Mouse (Mus musculus) frontal cortex, adult 2 months (tissue): ENCODE results near the gene Astn2. TPM values are rescaled to one million over a fixed set of nuclear protein-coding genes. Genes with fewer than 3 reads are reported as not detected.

Source experiments
- DNase-seq, 2 experiments: peaks; one replicate each; pipeline ENCODE4 v3.0.0; 2022; ENCODE audit warnings: low spot score in 1 of 2; ENCODE audit errors: extremely low spot score in 1 of 2
- polyA plus RNA-seq: library from polyadenylated mRNA; depleted of rRNA; stranded (reverse); fragments of >200 nt; gene quantifications from 2 replicates; pipeline ENCODE4 v1.2.3, GENCODE M21; 2012

Astn2 gene
- polyA plus RNA-seq, 1 experiment = 18.2 TPM

DNA sequence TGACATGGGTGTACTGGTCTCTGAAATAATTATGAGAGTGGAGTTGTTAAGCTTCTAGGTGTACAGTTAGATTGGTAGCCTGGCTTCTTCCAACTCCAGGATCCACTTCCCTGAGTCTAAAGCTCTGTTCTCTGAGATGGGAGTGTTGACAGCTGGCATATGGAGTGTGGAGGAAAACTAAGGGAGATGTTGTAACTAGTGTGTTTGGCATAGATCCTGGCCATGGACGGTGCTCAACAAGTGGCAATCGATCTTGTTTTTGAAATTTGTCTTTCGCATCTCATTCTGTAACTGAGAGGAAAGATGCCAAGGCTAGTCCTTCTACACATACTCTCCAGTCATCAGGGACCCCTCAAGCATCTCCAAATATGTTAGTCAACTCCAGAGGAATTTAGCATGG lies 1031.7 kb downstream of the Astn2 start:
- peak in 1 of 2 experiments; percentile 21 for DNase-seq

DNA sequence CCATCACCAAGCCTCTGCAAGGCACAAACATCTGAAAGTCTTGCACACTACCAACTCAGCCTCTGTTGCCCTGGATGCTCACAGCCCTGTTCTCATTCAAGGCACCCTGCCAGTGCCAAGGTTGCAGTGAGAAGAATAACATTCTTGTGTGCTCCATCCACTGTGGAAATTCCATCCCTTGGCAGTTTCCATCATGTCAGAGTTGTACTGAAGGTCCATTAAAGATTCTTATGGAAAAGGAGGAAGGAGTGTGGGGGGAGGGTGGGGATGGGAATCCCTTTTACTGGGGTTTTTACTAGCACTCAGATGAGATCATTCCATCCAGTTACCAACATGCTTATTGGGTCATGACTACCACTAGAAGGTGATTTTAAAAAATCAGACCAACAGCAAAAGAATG lies 1037.3 kb downstream of the Astn2 start:
- no peak for DNase-seq

DNA sequence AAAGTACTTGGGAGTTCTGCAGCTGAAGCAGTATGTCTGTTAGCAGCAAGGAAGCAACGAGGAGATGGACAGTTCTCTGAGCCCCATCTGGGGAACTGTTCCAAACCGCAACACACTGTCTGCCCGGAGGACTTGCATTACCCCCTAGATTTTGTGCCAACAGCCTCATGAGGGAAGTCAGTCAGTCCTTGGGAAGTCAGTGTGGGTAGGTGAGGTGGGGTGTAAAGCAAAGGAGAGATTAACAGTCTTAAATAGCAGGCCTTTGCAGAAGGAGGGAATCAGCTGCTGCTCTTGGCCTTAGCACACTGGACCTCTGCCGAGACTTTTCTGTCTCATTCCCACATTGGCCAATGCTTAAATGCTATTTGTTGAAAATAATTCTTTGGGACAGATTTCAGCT lies 1049.8 kb downstream of the Astn2 start:
- DNase-seq = no peak

DNA sequence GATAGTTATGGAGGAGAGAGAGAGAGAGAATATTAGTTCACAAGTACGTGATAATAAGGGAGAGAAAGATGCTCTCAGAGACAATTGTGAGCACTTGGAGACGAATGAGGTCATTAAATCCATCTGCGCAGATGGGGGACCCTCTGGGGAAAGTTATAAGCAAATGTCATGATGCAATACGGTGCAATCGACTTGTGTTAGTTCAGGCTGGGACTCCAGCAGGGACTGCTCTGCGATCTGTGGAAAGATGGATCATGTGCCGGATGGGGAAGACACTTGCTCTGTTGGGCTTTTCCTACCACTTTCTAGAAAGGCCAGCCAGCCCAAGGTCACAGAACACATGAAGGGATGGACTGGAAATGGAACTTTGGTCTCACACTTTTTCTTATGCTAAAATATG lies 1053.9 kb downstream of the Astn2 start:
- no peak for DNase-seq

DNA sequence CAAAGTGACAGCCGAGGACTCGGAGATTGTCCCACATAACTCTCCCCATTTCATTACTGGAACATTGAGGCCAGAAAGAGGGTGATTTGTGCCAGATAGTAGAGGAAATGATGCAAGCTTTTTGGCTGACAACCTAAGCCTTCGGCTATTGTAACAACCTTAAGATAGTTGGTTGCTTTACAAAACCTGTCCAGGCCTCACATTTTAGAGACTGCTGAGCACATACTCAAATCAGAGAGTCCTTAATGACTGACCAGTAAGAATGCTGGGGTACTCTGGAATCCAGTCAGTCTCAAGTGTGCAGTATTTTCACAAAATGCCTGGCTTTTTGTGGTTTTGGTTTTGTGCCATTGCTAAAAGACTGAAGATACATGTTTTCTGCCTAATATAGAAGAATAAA lies 1062.6 kb downstream of the Astn2 start:
- no peak for DNase-seq

DNA sequence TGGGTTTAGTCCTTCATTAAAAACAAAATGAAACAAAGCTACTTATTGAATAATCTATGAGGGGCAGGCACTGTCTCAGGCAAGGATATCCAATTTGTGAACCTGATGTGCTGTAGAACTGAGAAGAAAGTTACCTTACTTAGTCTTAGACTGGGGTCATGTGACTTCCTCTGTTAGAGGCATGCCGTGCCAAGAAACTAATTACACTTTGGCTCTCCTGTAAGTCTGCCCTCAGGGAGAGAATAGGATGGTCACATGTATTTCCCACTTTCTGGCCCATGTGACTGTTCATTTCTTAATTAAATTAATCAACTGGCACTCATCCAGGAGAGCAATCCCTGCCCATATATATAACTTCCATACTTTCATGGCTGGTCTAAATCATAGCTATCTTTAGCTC lies 1070.7 kb downstream of the Astn2 start:
- DNase-seq = no peak
